Mouse (Mus musculus) left cerebral cortex, postnatal 10 days (tissue): ENCODE results near the gene Mpg. TPM values are rescaled to one million over a fixed set of nuclear protein-coding genes. Genes with fewer than 3 reads are reported as not detected.

Experiments
- DNase-seq, 2 experiments: peaks; one replicate each; pipeline ENCODE4 v3.0.0; 2021 to 2022; ENCODE audit warnings: low spot score in 2 of 2, mixed read lengths in 1 of 2; ENCODE audit errors: extremely low spot score in 1 of 2
- intact Hi-C: fragments of 180-260 bp; cut with DNase I; formaldehyde crosslinking; loops from one replicate; pipeline ENCODE4 v1.15.1; 2025
- total RNA-seq, 2 experiments: library from RNA; stranded (reverse); gene quantifications; 2 replicates each; pipeline ENCODE4 v1.2.3; 2021

Gene Mpg
- 10 to 100 TPM; 18.7 to 19.8 TPM for total RNA-seq

DNA sequence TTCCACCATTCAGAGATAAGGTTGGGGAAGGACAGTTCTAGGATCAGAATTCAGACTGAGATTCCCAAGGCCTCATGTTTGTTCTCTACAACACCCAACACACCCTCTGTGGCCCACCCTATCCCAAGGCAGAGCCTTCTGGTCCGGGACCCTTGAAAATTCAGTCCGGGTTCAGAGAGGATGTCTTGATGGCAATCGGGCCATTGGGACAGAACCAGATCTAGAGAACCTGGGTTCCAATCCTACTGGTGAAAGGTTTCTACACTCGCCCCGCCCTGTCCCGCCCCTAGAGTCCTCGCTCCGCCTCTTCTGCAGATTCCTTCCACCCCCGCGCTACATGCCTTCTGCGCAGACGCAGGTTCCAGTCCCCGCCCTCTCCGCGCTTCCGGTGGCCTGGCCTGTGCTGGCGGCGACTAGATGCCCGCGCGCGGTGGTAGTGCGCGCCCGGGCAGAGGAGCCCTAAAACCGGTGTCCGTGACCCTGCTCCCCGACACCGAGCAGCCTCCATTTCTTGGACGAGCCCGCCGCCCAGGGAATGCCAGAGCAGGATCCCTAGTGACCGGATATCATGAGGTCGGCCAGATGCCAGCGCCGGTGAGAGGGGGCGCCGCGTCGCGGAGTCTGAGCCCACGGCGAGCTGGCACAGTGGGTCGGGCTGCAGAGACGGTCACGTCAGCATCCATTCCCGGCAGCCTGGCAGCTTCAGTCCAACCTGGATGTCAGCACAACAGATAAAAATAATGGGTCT lies at the start of gene Mpg:
Mpg (plus strand) TSS at position 382 of the 748 bp plus-strand sequence.
- intact Hi-C loops, result no loop called here
- peak; percentile 81 to 94 for DNase-seq

DNA sequence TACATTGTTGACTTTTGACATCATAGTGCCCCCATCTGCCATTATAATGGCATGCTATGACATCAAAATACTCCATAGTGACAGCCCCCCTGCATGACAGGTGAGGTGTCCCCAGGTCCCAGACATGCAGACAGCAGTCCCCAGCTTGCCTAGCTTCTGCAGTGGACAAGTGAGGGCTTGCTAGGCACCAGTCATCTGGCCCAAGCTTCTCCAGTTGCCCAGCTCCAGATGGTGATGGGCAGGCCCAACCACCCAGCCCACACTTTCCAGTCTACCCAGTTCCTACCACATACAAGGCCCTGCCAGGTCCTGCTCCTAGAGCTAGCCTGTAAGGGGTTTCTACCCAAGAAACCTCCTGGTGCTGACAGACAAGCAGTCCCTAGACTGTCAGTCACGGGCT lies 47.8 kb upstream of the Mpg start:
- intact Hi-C loops, result no loop called here
- DNase-seq, result no peak

DNA sequence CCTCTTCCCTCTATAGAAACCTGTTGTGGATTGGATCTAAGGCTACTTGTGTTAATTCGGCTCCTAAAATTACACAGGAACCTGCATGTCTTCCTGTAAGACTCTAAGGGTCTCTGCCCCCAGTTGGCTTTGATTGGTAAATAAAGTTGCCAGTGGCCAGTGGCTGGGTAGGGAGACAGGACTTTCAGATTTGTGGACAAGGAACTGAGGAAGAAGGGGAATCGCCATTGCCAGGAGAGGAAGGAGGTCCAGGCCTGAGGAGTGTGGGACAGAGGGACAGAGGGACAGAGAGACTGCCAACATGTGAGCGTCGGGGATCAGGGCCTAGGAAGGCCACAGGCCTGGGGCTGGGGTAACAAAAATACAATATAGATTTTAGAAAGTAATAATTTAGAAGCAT lies 45.1 kb upstream of the Mpg start:
- DNase-seq, result no peak
- intact Hi-C loops, result loop anchor here (5.0 kb wide), 4 partner anchors 56 to 966 kb away; partner anchors contain the start of genes Fgf18 and Hbq1b

DNA sequence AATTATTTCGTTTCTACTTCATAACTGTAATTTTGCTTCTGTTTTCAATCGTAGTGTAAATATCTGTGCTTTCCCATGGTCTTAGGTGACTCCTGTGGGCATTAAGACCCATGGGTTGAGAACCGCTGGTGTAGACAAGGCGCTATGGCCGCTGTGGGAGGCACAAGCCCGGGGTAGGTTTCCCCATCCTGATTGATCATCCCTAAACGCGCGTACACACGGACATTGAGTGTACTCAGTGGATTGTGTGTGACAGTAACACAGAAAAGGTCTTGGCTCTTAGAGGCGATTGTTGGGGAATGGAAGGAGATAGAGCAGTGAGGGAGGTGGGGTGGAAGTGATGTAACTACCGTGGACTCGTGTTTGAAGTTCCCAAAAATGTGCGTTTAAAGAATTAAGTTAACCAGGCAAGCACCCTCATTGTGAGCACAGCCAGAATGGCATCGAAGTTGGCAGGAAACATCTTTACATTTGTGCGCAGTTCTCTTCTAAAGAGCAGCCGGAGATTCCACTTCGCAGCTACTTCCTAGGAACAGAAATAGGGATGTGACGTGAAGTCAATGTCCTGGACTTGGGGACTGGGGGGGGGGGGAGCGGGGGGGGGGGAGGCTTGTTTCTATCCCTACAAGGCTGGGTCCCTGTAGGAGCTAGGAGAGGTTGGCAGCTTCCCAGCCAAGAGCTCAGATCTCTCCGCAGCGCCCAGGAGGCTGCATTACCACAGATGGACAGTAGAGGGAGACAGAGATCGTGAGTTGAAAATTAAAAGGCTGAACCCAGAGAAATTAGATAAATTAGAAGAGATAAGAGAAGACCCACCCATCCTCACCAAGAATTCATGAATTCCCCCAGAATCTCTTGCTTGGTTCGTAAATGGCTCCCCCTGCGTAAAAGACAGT lies 44.1 kb upstream of the Mpg start:
- DNase-seq, result peak; percentile 87
- intact Hi-C loops, result loop anchor here (5.0 kb wide), 4 partner anchors 55 to 965 kb away; partner anchors contain the start of genes Fgf18 and Hbq1b

DNA sequence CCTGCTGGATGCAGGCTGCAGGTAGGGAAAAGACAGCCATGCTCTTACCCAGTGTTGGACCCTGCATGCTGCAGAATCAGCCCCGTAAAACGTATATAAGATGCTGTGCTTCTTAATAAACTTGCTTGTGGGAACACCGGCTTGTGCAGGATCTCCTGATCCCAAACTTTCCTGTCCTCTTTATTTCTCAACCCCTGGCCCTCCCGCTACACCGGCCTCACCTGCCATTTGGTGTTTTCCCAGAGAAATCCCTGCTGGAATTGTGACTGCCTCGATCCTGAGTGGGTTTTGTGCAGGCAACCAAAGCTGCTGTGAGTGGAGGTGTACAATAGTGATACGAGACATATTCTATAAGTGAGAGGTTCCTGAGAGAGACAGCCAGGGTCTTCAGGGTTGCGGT lies 41.8 kb upstream of the Mpg start:
- intact Hi-C loops, result loop anchor here (5.0 kb wide), 4 partner anchors 53 to 963 kb away; partner anchors contain the start of genes Fgf18 and Hbq1b
- DNase-seq, result no peak

- no peak for DNase-seq
- intact Hi-C loops, result no loop called here
These were observed 40.3 kb upstream of the Mpg start for GRCm38 (mm10) chr11:32186031-32186430.

GRCm38 (mm10) chr11:32187256-32187655 lies 39.0 kb upstream of the Mpg start:
- no peak for DNase-seq
- intact Hi-C loops, result no loop called here

- DNase-seq, result no peak
- intact Hi-C loops, result no loop called here
These were observed 37.4 kb upstream of the Mpg start for GRCm38 (mm10) chr11:32188881-32189280.

DNA sequence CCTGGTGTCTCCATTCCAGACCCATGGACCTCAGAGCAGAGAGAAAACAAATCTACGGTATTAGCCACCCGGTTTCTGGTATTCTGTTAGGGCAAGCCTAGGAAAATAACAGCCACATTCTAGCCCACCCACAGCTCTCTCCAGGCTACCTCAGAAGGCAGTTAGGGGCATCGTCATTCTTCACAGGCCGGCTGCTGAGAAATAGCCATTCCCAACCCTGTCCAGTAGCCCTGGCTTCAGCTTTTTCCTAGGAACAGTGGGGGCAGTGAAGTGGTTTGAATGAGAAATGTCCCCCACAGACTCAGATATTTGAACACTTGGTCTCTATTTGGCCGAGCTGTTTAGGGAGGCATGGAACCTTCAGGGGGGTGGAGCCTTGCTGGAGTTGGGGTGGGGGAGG lies 36.9 kb upstream of the Mpg start:
- intact Hi-C loops, result no loop called here
- no peak for DNase-seq

GRCm38 (mm10) chr11:32190119-32190518 lies 36.2 kb upstream of the Mpg start:
- intact Hi-C loops, result no loop called here
- peak in 1 of 2 experiments; percentile 54 for DNase-seq

DNA sequence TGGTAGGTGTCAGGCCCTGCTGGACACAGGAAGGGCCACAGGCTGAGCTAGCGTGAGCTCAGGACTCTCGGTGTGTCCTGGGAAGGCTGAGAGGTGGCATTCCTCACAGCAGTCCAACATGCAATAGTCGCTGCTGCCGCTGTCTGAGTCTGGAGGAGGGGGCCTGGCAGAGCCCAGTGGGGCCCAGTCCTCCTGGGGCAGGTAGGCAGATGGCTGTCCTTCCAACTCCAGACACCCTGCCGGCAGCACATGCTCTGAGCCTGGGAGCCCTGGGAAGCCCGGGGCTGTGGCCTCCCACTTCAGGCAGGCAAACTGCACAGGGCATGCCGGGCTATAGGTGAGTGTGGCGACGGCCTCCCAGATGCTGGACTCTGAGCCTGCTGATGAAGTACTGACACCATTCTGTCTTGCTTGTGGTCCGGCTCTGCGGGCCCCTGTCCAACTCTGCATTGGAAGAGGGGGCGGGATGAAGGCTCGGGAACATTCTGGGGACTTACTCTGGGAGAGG lies 35.6 kb upstream of the Mpg start:
- DNase-seq, result no peak
- intact Hi-C loops, result no loop called here

- DNase-seq, result no peak
- intact Hi-C loops, result no loop called here
These were observed 33.1 kb upstream of the Mpg start for GRCm38 (mm10) chr11:32193156-32193555.

DNA sequence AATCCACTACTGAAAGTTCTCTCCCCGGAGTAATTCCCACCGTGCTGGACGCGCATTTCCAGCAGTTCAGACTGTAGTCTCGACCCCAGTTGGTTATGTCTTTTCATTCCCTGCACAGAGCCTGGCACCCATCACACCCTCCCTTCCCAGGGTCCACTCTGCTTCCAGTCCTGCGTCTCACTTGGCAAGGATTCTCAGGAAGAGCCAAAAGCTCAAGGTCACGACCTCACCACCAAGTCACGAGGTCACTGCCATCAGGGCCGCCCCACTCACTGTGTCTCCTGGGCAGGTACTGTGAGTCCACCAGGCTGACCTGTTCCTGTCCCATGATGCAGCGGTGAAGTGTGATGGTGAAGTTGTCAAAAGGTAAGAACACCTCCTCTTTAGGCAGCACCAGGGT lies 32.2 kb upstream of the Mpg start:
- intact Hi-C loops, result no loop called here
- peak in 1 of 2 experiments; percentile 14 for DNase-seq

GRCm38 (mm10) chr11:32194626-32195025 lies 31.7 kb upstream of the Mpg start:
- intact Hi-C loops, result no loop called here

DNA sequence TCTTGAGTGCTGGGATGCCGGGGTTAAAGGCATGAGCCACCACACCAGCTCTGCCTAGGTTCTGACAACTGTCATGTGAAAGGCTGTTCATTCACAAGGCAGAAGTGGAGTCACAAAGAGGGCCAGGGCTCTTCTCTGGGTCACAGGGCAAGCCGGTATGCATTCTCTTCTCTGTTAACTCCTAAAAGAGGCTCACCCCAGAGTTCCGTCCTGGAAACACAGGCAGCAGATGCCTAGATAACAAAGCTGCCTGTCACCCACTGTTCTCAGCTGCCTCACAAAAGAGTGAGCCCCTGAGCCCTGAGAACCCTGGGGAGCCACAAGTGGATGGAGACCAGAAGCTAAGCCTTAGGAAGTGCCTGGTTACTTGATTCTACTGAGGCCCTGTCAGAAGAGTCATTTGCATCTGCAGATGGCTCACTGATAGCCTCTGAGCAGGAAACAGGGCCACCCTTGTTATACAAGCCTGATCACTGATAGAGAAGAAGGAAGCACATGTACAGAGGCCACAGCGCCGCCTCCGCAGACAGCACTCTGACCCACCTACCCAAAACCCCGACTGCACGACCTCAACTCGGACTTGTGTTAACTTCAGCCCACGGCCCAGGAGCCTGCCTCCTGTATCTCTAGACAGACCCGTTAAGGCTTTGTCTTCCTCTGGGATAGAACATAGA lies 30.3 kb upstream of the Mpg start:
- intact Hi-C loops, result no loop called here
- peak in 1 of 2 experiments; percentile 10 for DNase-seq

More at GRCm38 (mm10) chr11:32194626-32195025, 31.7 kb upstream of the Mpg start:
- DNase-seq, result peak in 1 of 2 experiments; percentile 12

DNA sequence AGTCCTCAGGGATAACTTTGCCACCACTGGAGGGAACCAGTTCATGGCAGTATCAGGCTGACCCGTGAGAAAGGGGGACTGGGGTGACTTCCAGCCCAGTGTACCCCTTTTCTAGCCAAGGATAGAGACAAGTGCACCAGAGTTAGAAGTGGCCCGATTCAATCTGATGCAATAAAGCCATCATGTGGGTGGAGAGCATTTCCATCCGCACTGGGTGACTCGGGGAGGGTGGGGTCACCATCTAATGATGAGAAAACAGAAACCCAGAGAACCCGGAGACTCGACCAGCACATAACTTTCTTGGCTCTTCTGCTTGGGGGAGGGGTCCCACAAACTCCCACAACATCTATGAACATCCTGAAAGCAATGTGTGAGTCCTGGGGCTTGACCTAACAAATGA lies 29.6 kb upstream of the Mpg start:
- intact Hi-C loops, result no loop called here

DNA sequence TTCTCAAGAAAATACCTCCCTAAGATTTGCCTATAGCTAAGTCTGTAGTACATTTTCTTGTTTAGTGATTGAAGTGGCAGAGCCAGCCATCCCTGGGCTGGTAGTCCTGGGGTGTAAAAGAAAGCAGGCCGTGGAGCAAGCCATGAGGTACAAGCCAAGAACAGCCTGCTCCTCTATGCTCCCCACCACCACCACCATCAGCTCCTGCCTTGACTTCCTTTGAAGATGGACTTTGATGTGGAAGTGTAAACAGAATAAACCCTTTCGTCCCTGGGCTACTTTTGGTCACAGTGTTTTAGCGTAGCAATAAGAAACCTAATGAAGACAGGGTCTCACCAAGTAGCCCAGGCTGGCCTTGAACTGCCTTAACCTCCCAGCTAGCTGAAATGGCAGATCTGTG lies 28.5 kb upstream of the Mpg start:
- intact Hi-C loops, result no loop called here
- no peak for DNase-seq

More for the DNA sequence above, 29.6 kb upstream of the Mpg start:
- peak in 1 of 2 experiments; percentile 15 for DNase-seq

DNA sequence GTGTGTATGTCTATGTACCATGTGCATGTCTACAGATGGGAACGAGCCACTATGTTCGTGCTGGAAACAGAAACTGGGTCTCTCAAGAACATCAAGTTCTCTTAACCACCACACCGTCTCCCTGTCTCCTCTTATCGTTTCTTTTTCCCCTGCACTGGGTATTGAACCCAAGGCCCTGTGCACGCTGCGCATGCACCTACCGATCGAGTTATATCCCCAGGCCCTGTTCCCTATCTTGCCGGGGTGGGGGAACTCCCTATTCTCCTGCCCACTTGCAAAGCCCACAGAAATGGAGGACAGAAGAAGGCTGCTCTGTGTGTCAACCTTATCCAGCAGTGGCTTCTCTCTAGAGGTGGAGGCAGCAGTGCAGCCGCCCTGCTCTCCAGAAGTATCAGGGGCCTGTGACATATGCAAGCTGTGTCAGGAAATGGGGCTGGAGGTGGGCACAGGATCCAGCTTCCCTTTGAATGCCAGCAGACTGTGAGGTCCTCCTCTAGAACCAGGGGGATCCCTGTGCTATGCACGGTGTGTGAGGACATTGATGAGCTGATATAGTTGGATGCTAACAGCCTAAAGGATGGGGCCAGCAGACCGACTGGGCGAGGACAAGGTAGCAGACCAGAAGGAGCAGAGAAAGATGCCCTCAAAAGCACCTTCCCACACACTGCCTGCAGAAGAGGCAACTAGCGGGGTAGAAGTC lies 27.9 kb upstream of the Mpg start:
- DNase-seq, result peak in 1 of 2 experiments; percentile 10
- intact Hi-C loops, result no loop called here
